Mouse (Mus musculus) forebrain, embryonic 16.5 days (tissue): ENCODE results near the gene D130052B06Rik. TPM values are rescaled to one million over a fixed set of nuclear protein-coding genes. Genes with fewer than 3 reads are reported as not detected.

Experiments used
- ATAC-seq: fragments of 200-750 bp; cut with Nextera tagmentation; 2 replicates; pipeline ENCODE4 v1.8.0; 2017; ENCODE audit warnings: mild to moderate bottlenecking, moderate library complexity
- H3K27ac ChIP-seq: fragments of 300-500 bp; sonication (generic); 2 replicates; pipeline ENCODE4 v1.5.1; 2014; ENCODE audit warnings: low read length, control low read depth
- H3K27me3 ChIP-seq: fragments of 300-500 bp; sonication (generic); replicated peaks from 2 replicates; pipeline ENCODE4 v1.6.1; 2014; ENCODE audit warnings: low read length; ENCODE audit not compliant: control insufficient read depth, insufficient read depth
- H3K36me3 ChIP-seq: fragments of 300-500 bp; sonication (generic); 2 replicates; pipeline ENCODE4 v1.6.1; 2014; ENCODE audit not compliant: control insufficient read depth, insufficient read depth
- H3K4me1 ChIP-seq: fragments of 300-500 bp; sonication (generic); replicated peaks from 2 replicates; pipeline ENCODE4 v1.6.1; 2014; ENCODE audit warnings: low read length; ENCODE audit not compliant: control insufficient read depth, insufficient read depth
- H3K4me2 ChIP-seq: fragments of 300-500 bp; sonication (generic); 2 replicates; pipeline ENCODE4 v1.6.1; 2014; ENCODE audit warnings: mild to moderate bottlenecking, low read length, control low read depth
- H3K4me3 ChIP-seq: fragments of 300-500 bp; sonication (generic); replicated peaks from 2 replicates; pipeline ENCODE4 v1.5.1; 2014; ENCODE audit warnings: mild to moderate bottlenecking, low read length, control low read depth
- H3K9ac ChIP-seq: fragments of 300-500 bp; sonication (generic); replicated peaks from 2 replicates; pipeline ENCODE4 v1.6.1; 2014; ENCODE audit warnings: low read depth, low read length, control low read depth
- H3K9me3 ChIP-seq: fragments of 300-500 bp; sonication (generic); 2 replicates; pipeline ENCODE4 v1.6.1; 2016; ENCODE audit warnings: low read length; ENCODE audit not compliant: control insufficient read depth
- WGBS: fragments of 180-500 bp; shearing (Covaris S2); extraction: QIAGEN DNeasy Blood & Tissue Kit; methylation state at CpG from one replicate; pipeline ENCODE4 v1.1.7; 2014; 5-methylcytosine and 5-hydroxymethylcytosine counted together
- polyA plus RNA-seq: library from polyadenylated mRNA; unstranded; fragments of >200 nt; fragmentation: Nextera tagmentation; extraction: Ambion mirVana; gene quantifications from 2 replicates; pipeline ENCODE4 v1.2.1, GENCODE M21; 2015

The D130052B06Rik gene
- polyA plus RNA-seq, 1 experiment from 2014 or later = not detected

- ATAC-seq = no peak
- no peak overlapping the region for H3K4me2 ChIP-seq
- H3K27me3 ChIP-seq = no peaks in the 10 kb centered on the region
- H3K9me3 ChIP-seq = no peaks in the 10 kb centered on the region
- H3K9ac ChIP-seq = no peak overlapping the region
- H3K27ac ChIP-seq = no peak overlapping the region
- H3K36me3 ChIP-seq = no peaks in the 10 kb centered on the region
- no peaks in the 10 kb centered on the region for H3K4me1 ChIP-seq
- H3K4me3 ChIP-seq = no peak overlapping the region
- WGBS = 71% methylated on average over 7 of the region's 7 CpGs
Measured at GRCm38 (mm10) chr11:33655861-33656593, 56.9 kb downstream of the D130052B06Rik start.

- Histone ChIP-seq H3K27ac (no peak overlapping the region), H3K27me3 (no peaks in the 10 kb centered on the region), H3K4me2 (no peak overlapping the region), H3K4me3 (no peak overlapping the region), H3K9me3 (no peaks in the 10 kb centered on the region), H3K36me3 (no peaks in the 10 kb centered on the region), H3K4me1 (no peaks in the 10 kb centered on the region), H3K9ac (no peak overlapping the region)
- WGBS = 76% methylated on average over 13 of the region's 13 CpGs
- ATAC-seq = no peak
Measured at GRCm38 (mm10) chr11:33660016-33660913, 61.2 kb downstream of the D130052B06Rik start.

GRCm38 (mm10) chr11:33663599-33663998 lies 64.5 kb downstream of the D130052B06Rik start:
- ATAC-seq = no peak
- Histone ChIP-seq H3K4me2 (no peak overlapping the region), H3K36me3 (no peaks in the 10 kb centered on the region), H3K27me3 (no peaks in the 10 kb centered on the region), H3K9me3 (no peaks in the 10 kb centered on the region), H3K4me3 (no peak overlapping the region), H3K9ac (no peak overlapping the region), H3K4me1 (0 out of 2 replicates have a peak, but pooled peaks cover 4% of the 10 kb centered on the region), H3K27ac (no peak overlapping the region)
- 92% methylated on average over 2 of the region's 2 CpGs for WGBS

GRCm38 (mm10) chr11:33668376-33668775 lies 69.3 kb downstream of the D130052B06Rik start:
- Histone ChIP-seq H3K4me2 (no peak overlapping the region), H3K36me3 (no peaks in the 10 kb centered on the region), H3K4me1 (0 out of 2 replicates have a peak, but pooled peaks cover 7% of the 10 kb centered on the region), H3K9ac (no peak overlapping the region), H3K9me3 (no peaks in the 10 kb centered on the region), H3K27me3 (no peaks in the 10 kb centered on the region), H3K27ac (no peak overlapping the region), H3K4me3 (no peak overlapping the region)
- ATAC-seq = peak; percentile 69
- 39% methylated on average over 6 of the region's 6 CpGs for WGBS

- ATAC-seq = no peak
- Histone ChIP-seq H3K9ac (no peak overlapping the region), H3K4me3 (no peak overlapping the region), H3K4me2 (no peak overlapping the region), H3K4me1 (0 out of 2 replicates have a peak, but pooled peaks cover 7% of the 10 kb centered on the region), H3K9me3 (no peaks in the 10 kb centered on the region), H3K36me3 (no peaks in the 10 kb centered on the region), H3K27ac (no peak overlapping the region), H3K27me3 (no peaks in the 10 kb centered on the region)
- 64% methylated on average over 10 of the region's 10 CpGs for WGBS
Measured at GRCm38 (mm10) chr11:33670105-33670965, 71.2 kb downstream of the D130052B06Rik start.

Other genes with a start within 250 kb of the D130052B06Rik start
- 5.3 and 9.4 TPM in 2 replicates for gene Ranbp17, start 85.6 kb upstream of the D130052B06Rik start, polyA plus RNA-seq
- not detected in 2 replicates for gene Gabrp, start 20.3 kb upstream of the D130052B06Rik start, polyA plus RNA-seq